Comparison of ENCODE assay signal across 8 mouse cellular contexts in genomic region chr8:129234027-129234733, GRCm38 (mm10). TPM values are rescaled to one million over a fixed set of nuclear protein-coding genes. Genes with fewer than 3 reads are reported as not detected.
DNase-seq lines count a peak whose midpoint lies in the region; ATAC-seq and TF ChIP-seq lines count a peak whose summit lies in the region.

2610044O15Rik8 (minus strand) TSS chr8:129234406.

- DNase-seq in gastrocnemius, adult 8-10 months (ENCODE audit: low spot score in 2 of 2), result peak; percentile 79
- DNase-seq in hindlimb bud, embryonic 11.5 days (ENCODE audit: extremely low spot score, low read depth, low spot score), result peak; percentile 56
- DNase-seq in left cerebral cortex, adult 8-10 months (ENCODE audit: low spot score in 2 of 2), result peak; percentile 86 to 90
- DNase-seq in right cerebral cortex, postnatal 10 days (ENCODE audit: low spot score in 2 of 2), result peak; percentile 92 to 95
- peak; percentile 74 for DNase-seq in urinary bladder, postnatal 25 days (ENCODE audit: low spot score)

- peaks cover 1% of the 10 kb centered on the region; the same call in 1 of the 2 replicates for H3K4me1 ChIP-seq in cortical plate, adult 2 months (ENCODE audit: control insufficient read depth, insufficient read depth, low read length)
- H3K4me1 ChIP-seq in megakaryocyte, embryonic 14.5 days, result peaks cover 25% of the 10 kb centered on the region

- H3K27ac ChIP-seq in cortical plate, adult 2 months (ENCODE audit: insufficient read depth, low read length), result peak within 1 kb of the TSS; percentile 83

- H3K36me3 ChIP-seq in megakaryocyte, embryonic 14.5 days (replicated peaks; ENCODE audit: low read length), result no peaks in the 10 kb centered on the region

- H3K9me3 ChIP-seq in megakaryocyte, embryonic 14.5 days, result no peaks in the 10 kb centered on the region

- H3K27me3 ChIP-seq in megakaryocyte, embryonic 14.5 days (replicated peaks), result no peaks in the 10 kb centered on the region

- ATAC-seq in activated CD4-positive, CD25-positive, alpha-beta regulatory T cell, adult 4 months, result peak; percentile 95

- peak; percentile 49; the same call in 1 of the 2 replicates for TF ChIP-seq POLR2A in cortical plate, adult 2 months (IDR thresholded peaks at IDR 0.05; ENCODE audit: extremely low read depth, insufficient read depth, low read length)

- no peak for TF ChIP-seq CTCF in cortical plate, adult 2 months (IDR thresholded peaks at IDR 0.05; ENCODE audit: extremely low read depth, insufficient read depth, low read length)

- H3K4me3 ChIP-seq in cortical plate, adult 2 months (ENCODE audit: insufficient read depth, low read length), result peak within 1 kb of the TSS; percentile 56
- H3K4me3 ChIP-seq in megakaryocyte, embryonic 14.5 days (replicated peaks), result peak within 1 kb of the TSS; percentile 92

RNA-seq across cellular contexts. Expression of gene 2610044O15Rik8, which starts in this region (rescaled TPM):
- polyA plus RNA-seq in activated CD4-positive, CD25-positive, alpha-beta regulatory T cell, adult 4 months (2017; shearing (Covaris generic)), result 10 to 100 TPM; 16.6 to 34.4 TPM
- polyA plus RNA-seq in cortical plate, adult 2 months (2012; rRNA removed), result 15.9 and 17.0 TPM in 2 replicates
- total RNA-seq in gastrocnemius, adult 8-10 months (2022), result 10 to 100 TPM; 18.8 to 25.6 (median 24.0) TPM
- 10 to 100 TPM; 21.2 to 26.0 (median 24.9) TPM for total RNA-seq in left cerebral cortex, adult 8-10 months (2022)
- 0.26 TPM in 1 of 2 replicates, not detected in the other for polyA plus RNA-seq in megakaryocyte, embryonic 14.5 days (2012; ENCODE audit: insufficient read depth, low replicate concordance)

Comparison
In these comparisons a context has a peak if more than half of its experiments do, and no peak if none do; other contexts are left out.
1. Peak in every context shown above with its lines: DNase-seq, ATAC-seq, H3K4me3 ChIP-seq and H3K27ac ChIP-seq.
2. RNA of gene 2610044O15Rik8 (polyA plus RNA-seq): 16.6 to 34.4 TPM in activated CD4-positive, CD25-positive, alpha-beta regulatory T cell, adult 4 months and 15.9 to 17.0 TPM in cortical plate, adult 2 months; 0.26 TPM in megakaryocyte, embryonic 14.5 days; every median in the first group is over 10 times any median in the second.